Mouse (Mus musculus) erythroblast, embryonic 14.5 days (primary cell): ENCODE data around the gene Ggact.

ENCODE experiments used
- GATA1 ChIP-seq: IDR thresholded peaks from 2 replicates; pipeline ENCODE4 v1.6.1; 2012; ENCODE audit warnings: low read length, inconsistent platforms, mixed read lengths
- TAL1 ChIP-seq: IDR thresholded peaks from 3 replicates; pipeline ENCODE4 v1.6.1; 2012; ENCODE audit warnings: low read length, inconsistent platforms, mixed read lengths

DNA sequence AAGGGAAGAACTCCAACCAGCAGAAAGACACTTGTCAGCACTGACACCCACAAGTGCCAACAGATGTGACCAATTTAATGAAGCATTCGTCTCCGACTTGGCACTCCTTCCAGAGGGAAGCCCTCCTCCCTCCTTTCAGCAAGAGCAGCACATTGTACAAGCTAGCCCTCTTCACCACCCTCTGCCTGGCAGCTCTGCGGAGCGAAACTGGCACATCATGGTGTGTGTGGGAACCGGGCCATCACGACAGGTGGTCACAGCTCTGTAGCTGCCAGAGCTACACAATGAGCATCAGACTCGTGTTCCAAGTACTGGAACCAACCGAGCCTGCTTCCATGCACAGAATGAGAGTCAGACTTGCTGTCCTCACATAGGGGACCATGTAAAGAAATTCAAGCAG, 44.4 kb upstream of the Ggact start:
- no peak for TF ChIP-seq GATA1
- no peak for TF ChIP-seq TAL1
